In the genomic region with DNA sequence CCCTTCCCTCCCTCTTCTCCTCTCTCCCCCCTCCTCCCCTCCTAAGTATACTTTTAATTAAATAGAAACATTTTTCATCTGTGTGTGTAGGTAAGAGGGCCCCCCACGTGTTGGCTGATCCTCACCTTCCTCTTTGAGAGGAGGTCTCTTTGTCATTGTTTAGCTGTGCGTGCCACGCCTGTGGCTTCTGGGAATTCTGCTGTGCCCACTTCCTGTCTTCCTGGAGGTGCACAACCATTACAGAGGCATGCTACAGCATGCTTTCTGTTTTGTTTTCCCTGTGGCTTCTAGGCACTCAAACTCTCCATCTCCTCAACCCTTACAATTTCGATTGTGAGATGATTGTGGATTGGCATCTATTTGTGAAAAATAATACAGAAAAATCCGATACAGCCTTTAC, we compare ENCODE assay signal across 15 mouse cellular contexts. TPM values are rescaled to one million over a fixed set of nuclear protein-coding genes. Genes with fewer than 3 reads are reported as not detected.
DNase-seq lines count a peak whose midpoint lies in the region; ATAC-seq and TF ChIP-seq lines count a peak whose summit lies in the region.
"Had no signal": no experiment of that assay in that cellular context is flagged by ENCODE, and none has a peak within 500 bp of the region (broad histone marks: within the 10 kb centered on the region; RNA-seq: fewer than 3 reads in every experiment).

No protein-coding gene starts in this region.

- no peaks in the 10 kb centered on the region for H3K27me3 ChIP-seq in cerebellum, adult 2 months (ENCODE audit: control insufficient read depth, insufficient read depth, low read length)
- H3K27me3 ChIP-seq: hindbrain, embryonic 15.5 days; midbrain, embryonic 15.5 days; neural tube, embryonic 12.5 days had no signal

- peaks cover 5% of the 10 kb centered on the region for H3K4me1 ChIP-seq in cerebellum, adult 2 months (ENCODE audit: control insufficient read depth, insufficient read depth, low read length)
- H3K4me1 ChIP-seq in lung, adult 2 months (ENCODE audit: control insufficient read depth, insufficient read depth, low read length): peaks cover 13% of the 10 kb centered on the region
- H3K4me1 ChIP-seq: neural tube, embryonic 12.5 days had no signal

- no peak overlapping the region for H3K4me3 ChIP-seq in cerebellum, adult 2 months (replicated peaks; ENCODE audit: insufficient read depth, low read depth, low read length)
- H3K4me3 ChIP-seq in lung, adult 2 months (replicated peaks; ENCODE audit: extremely low read depth, low read depth, low read length): no peak overlapping the region
- H3K4me3 ChIP-seq: hindbrain, embryonic 15.5 days; midbrain, embryonic 15.5 days; neural tube, embryonic 12.5 days had no signal

- ATAC-seq in granulocyte monocyte progenitor cell, adult 5-6 weeks (replicated peaks; ENCODE audit: poor library complexity, severe bottlenecking): 0 out of 2 replicates have a peak, but pooled peaks have one; percentile 22
- ATAC-seq: midbrain, embryonic 15.5 days had no signal

- H3K27ac ChIP-seq in cerebellum, adult 2 months (ENCODE audit: insufficient read depth, low read length): no peak overlapping the region
- H3K27ac ChIP-seq: hindbrain, embryonic 15.5 days; midbrain, embryonic 15.5 days; neural tube, embryonic 12.5 days had no signal

- WGBS in cerebellum, adult 2 months: 68% methylated on average over 5 of the region's 5 CpGs
- 34% methylated on average over 5 of the region's 5 CpGs for WGBS in lung, adult 2 months

- no peak for TF ChIP-seq POLR2A in cerebellum, adult 2 months (IDR thresholded peaks at IDR 0.05; ENCODE audit: borderline replicate concordance, insufficient read depth, low read length)
- no peak for TF ChIP-seq POLR2A in lung, adult 2 months (IDR thresholded peaks at IDR 0.05; ENCODE audit: borderline replicate concordance, extremely low read depth, low read depth, low read length)

- TF ChIP-seq CTCF in cerebellum, adult 2 months (IDR thresholded peaks at IDR 0.05; ENCODE audit: borderline replicate concordance, insufficient read depth, low read depth, low read length): no peak
- no peak for TF ChIP-seq CTCF in lung, adult 2 months (IDR thresholded peaks at IDR 0.05; ENCODE audit: insufficient read depth, low read length)

- peak; percentile 11 to 15 for DNase-seq in cerebellum, adult 2 months
- no peak for DNase-seq in cerebellum, postnatal 25 days
- DNase-seq in lung, adult 18-20 months: peak; percentile 49 to 74
- DNase-seq in lung, adult 2 months: no peak
- peak; percentile 38 to 63 for DNase-seq in lung, postnatal 4 days
- DNase-seq in frontal cortex, postnatal 14 days (ENCODE audit: low spot score in 2 of 2): no peak
- no peak for DNase-seq in gastrocnemius, adult 8-10 months (ENCODE audit: low spot score in 2 of 2)
- DNase-seq: heart, postnatal 10 days; kidney, postnatal 10 days; spleen, adult 18-20 months; thymus, postnatal 4 days had no signal

RNA-seq across cellular contexts. Expression of gene Pkp4, which starts 10.9 kb away (rescaled TPM):
- 200 and 203 TPM in 2 replicates for polyA plus RNA-seq in cerebellum, adult 2 months (2012; rRNA removed)
- 76.2 and 81.6 TPM in 2 replicates for polyA plus RNA-seq in lung, adult 2 months (2012; rRNA removed)
- total RNA-seq in granulocyte monocyte progenitor cell, adult 5-6 weeks (2014; fragmentation: Nextera tagmentation): 16.5 and 17.5 TPM in 2 replicates
- 19.4 and 19.8 TPM in 2 replicates for total RNA-seq in granulocyte monocyte progenitor cell, adult 5-6 weeks (2017)
- 10 to 100 TPM; 13.4 to 30.6 (median 19.3) TPM for total RNA-seq in gastrocnemius, adult 8-10 months (2022)

RNA-seq across cellular contexts. Expression of gene Ccdc148, which starts 11.1 kb away (rescaled TPM):
- 3.8 and 4.0 TPM in 2 replicates for polyA plus RNA-seq in cerebellum, adult 2 months (2012; rRNA removed)
- polyA plus RNA-seq in lung, adult 2 months (2012; rRNA removed): 0.09 and 0.15 TPM in 2 replicates
- not detected in 2 replicates for total RNA-seq in granulocyte monocyte progenitor cell, adult 5-6 weeks (2014; fragmentation: Nextera tagmentation)
- not detected in 2 replicates for total RNA-seq in granulocyte monocyte progenitor cell, adult 5-6 weeks (2017)
- total RNA-seq in gastrocnemius, adult 8-10 months (2022): not detected

Comparison
In these comparisons a context has a peak if more than half of its experiments do, and no peak if none do; other contexts are left out.
1. DNase-seq: peak in cerebellum, adult 2 months (2 of 2), lung, adult 18-20 months (2 of 2) and lung, postnatal 4 days (2 of 2); none in cerebellum, postnatal 25 days (0 of 2), lung, adult 2 months (single experiment), frontal cortex, postnatal 14 days (0 of 2) and gastrocnemius, adult 8-10 months (0 of 2).